Mouse (Mus musculus) intestine, postnatal 0 days (tissue): ENCODE measurements around the gene Apba1. TPM values are rescaled to one million over a fixed set of nuclear protein-coding genes. Genes with fewer than 3 reads are reported as not detected.

ENCODE experiments used
- ATAC-seq: fragments of 200-750 bp; cut with Nextera tagmentation; 2 replicates; pipeline ENCODE4 v1.8.0; 2017; ENCODE audit warnings: mild to moderate bottlenecking, moderate TSS enrichment, moderate library complexity
- H3K27ac ChIP-seq: fragments of 300-500 bp; sonication (generic); 2 replicates; pipeline ENCODE4 v1.5.1; 2014; ENCODE audit warnings: mild to moderate bottlenecking, low read depth, low read length, moderate library complexity
- H3K27me3 ChIP-seq: fragments of 300-500 bp; sonication (generic); replicated peaks from 2 replicates; pipeline ENCODE4 v1.6.1; 2014; ENCODE audit warnings: low read length, mixed read lengths; ENCODE audit not compliant: control insufficient read depth, insufficient read depth
- H3K36me3 ChIP-seq: fragments of 300-500 bp; sonication (generic); 2 replicates; pipeline ENCODE4 v1.6.1; 2014; ENCODE audit warnings: mild to moderate bottlenecking, moderate library complexity; ENCODE audit not compliant: control insufficient read depth, insufficient read depth
- H3K4me1 ChIP-seq: fragments of 300-500 bp; sonication (generic); replicated peaks from 2 replicates; pipeline ENCODE4 v1.6.1; 2014; ENCODE audit warnings: antibody characterized with exemption, low read length, mixed read lengths; ENCODE audit not compliant: control insufficient read depth, insufficient read depth
- H3K4me2 ChIP-seq: fragments of 300-500 bp; sonication (generic); replicated peaks from 2 replicates; pipeline ENCODE4 v1.6.1; 2014; ENCODE audit warnings: low read depth, mild to moderate bottlenecking, moderate library complexity
- H3K4me3 ChIP-seq: fragments of 300-500 bp; sonication (generic); 2 replicates; pipeline ENCODE4 v1.5.1; 2014; ENCODE audit warnings: low read depth, low read length
- H3K9ac ChIP-seq: fragments of 300-500 bp; sonication (generic); 2 replicates; pipeline ENCODE4 v1.6.1; 2014; ENCODE audit warnings: mild to moderate bottlenecking, low read depth, low read length
- H3K9me3 ChIP-seq: fragments of 300-500 bp; sonication (generic); 2 replicates; pipeline ENCODE4 v1.6.1; 2016; ENCODE audit warnings: mixed run types; ENCODE audit not compliant: control insufficient read depth
- CTCF ChIP-seq: sonication (generic); IDR thresholded peaks from 2 replicates; pipeline ENCODE4 v1.5.1; 2016; ENCODE audit warnings: low read depth, mild to moderate bottlenecking, control low read depth, antibody characterized with exemption, moderate library complexity
- WGBS: fragments of 180-500 bp; shearing (Covaris S2); extraction: QIAGEN DNeasy Blood & Tissue Kit; methylation state at CpG from one replicate; pipeline ENCODE4 v1.1.7; 2014; 5-methylcytosine and 5-hydroxymethylcytosine counted together
- polyA plus RNA-seq: library from polyadenylated mRNA; unstranded; fragments of >200 nt; fragmentation: Nextera tagmentation; extraction: Ambion mirVana; gene quantifications from 2 replicates; pipeline ENCODE4 v1.2.1, GENCODE M21; 2015

Apba1 gene
- polyA plus RNA-seq, 1 experiment from 2014 or later = 0.57 TPM

DNA sequence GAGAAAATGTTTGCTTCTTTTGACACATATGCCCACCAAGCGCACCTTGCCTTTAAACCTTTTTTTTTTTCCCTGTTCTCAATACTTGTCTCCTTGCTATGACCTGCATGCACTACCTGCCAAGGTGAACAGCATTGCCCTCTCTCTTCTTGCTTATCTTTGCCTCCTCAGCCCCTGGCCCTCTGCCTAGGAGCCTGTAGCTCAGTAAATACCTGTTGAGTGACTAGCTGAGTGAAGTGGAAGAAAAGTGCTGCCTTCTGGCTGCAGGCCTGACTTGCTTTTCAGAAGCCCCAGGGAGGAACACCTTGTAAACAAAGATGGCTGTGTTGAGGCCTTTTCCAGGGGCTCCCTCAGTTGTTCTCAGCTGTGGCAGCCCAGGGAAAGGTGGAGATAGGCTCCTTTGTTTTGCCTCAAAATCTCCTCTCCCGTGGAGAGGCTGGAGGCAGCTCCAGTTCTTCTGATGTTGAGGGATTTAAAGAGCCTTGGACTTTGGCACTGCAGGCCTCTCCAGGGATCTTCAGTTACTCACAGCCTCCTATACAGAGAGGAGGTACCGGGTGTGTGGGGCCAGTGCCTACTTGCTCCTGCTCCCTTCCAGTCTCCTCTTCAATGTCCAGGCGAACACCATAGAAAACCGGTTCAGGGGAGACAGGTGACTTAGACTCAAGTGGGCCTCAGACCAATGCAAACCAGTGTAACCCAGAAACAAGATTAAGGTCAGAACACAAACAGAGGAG is 209.6 kb downstream of the Apba1 start:
- H3K9ac ChIP-seq = no peak overlapping the region
- no peaks in the 10 kb centered on the region for H3K9me3 ChIP-seq
- H3K27me3 ChIP-seq = no peaks in the 10 kb centered on the region
- peak; percentile 66 for ATAC-seq
- no peaks in the 10 kb centered on the region for H3K4me1 ChIP-seq
- no peaks in the 10 kb centered on the region for H3K36me3 ChIP-seq
- no peak overlapping the region for H3K4me3 ChIP-seq
- no peak overlapping the region for H3K4me2 ChIP-seq
- no peak overlapping the region for H3K27ac ChIP-seq
- WGBS = 53% methylated on average over 5 of the region's 5 CpGs
- no peak for TF ChIP-seq CTCF

DNA sequence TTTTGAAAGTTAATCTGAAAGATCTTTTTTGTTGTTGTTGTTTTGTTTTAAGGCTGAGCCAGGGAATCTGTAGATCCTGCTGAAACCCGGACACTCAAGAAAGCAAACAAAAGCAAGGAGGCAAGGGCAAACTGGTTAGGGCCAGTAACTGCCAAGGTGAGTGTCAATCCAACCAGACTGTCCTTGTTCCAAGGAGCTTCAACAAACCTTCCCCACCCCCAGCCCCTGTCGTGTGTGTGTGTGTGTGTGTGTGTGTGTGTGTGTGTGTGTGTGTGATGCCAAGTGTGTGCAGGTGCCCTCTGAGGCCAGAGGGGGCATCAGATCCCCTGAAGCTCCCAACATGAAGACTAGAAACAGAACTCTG is 210.2 kb downstream of the Apba1 start:
- no peak overlapping the region for H3K4me3 ChIP-seq
- H3K4me2 ChIP-seq = no peak overlapping the region
- no peaks in the 10 kb centered on the region for H3K27me3 ChIP-seq
- no peaks in the 10 kb centered on the region for H3K36me3 ChIP-seq
- no peak for TF ChIP-seq CTCF
- H3K27ac ChIP-seq = no peak overlapping the region
- no peak for ATAC-seq
- no peak overlapping the region for H3K9ac ChIP-seq
- H3K9me3 ChIP-seq = no peaks in the 10 kb centered on the region
- 60% methylated on average over 2 of the region's 2 CpGs for WGBS
- H3K4me1 ChIP-seq = no peaks in the 10 kb centered on the region

DNA sequence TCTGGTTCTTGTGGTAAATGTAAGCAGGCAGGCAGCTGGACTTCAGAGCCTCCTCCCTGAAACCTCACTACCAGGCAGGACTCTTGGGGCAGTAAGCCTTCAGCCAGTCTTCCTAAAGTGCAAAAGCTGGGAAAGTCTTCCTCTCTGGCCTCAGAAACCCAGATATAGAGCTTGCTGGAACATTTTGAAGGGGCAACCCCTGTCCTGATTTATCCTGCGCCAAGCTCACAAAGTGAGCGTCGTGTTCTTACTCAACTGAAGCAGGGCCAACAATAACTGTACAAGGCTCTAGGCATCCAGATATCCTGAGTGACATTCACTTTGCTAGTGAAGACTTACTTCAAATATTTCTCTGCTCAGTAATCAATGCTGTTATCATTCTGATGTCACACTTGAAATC is 211.7 kb downstream of the Apba1 start:
- Histone ChIP-seq H3K9ac (no peak overlapping the region), H3K36me3 (no peaks in the 10 kb centered on the region), H3K4me1 (no peaks in the 10 kb centered on the region), H3K4me3 (no peak overlapping the region), H3K27me3 (no peaks in the 10 kb centered on the region), H3K4me2 (no peak overlapping the region), H3K27ac (no peak overlapping the region), H3K9me3 (no peaks in the 10 kb centered on the region)
- WGBS = 86% methylated on average over 3 of the region's 3 CpGs
- no peak for TF ChIP-seq CTCF
- no peak for ATAC-seq

DNA sequence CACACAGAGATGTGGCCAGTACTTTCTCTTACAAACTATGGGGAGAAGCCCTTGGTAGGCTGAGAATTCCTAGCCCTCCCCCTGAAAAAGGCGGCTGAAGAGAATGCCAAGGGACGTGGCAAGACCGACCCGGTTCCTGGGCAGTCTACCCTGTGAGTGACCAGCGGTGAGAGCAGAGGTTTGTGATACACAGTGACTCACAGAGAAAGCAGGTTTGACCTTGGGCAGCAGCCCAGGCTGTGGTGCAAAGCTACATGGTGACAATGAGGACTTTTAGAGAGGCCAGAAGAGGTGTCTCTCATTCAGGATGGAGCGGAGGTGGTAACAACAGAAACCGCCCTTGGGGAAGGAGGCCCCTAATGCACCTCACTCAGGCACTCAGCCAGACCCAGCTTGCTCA is 212.7 kb downstream of the Apba1 start:
- no peak overlapping the region for H3K4me3 ChIP-seq
- no peaks in the 10 kb centered on the region for H3K36me3 ChIP-seq
- H3K27ac ChIP-seq = no peak overlapping the region
- 95% methylated on average over 7 of the region's 7 CpGs for WGBS
- no peak for ATAC-seq
- no peaks in the 10 kb centered on the region for H3K4me1 ChIP-seq
- TF ChIP-seq CTCF = no peak
- H3K9me3 ChIP-seq = no peaks in the 10 kb centered on the region
- no peaks in the 10 kb centered on the region for H3K27me3 ChIP-seq
- no peak overlapping the region for H3K9ac ChIP-seq
- no peak overlapping the region for H3K4me2 ChIP-seq

DNA sequence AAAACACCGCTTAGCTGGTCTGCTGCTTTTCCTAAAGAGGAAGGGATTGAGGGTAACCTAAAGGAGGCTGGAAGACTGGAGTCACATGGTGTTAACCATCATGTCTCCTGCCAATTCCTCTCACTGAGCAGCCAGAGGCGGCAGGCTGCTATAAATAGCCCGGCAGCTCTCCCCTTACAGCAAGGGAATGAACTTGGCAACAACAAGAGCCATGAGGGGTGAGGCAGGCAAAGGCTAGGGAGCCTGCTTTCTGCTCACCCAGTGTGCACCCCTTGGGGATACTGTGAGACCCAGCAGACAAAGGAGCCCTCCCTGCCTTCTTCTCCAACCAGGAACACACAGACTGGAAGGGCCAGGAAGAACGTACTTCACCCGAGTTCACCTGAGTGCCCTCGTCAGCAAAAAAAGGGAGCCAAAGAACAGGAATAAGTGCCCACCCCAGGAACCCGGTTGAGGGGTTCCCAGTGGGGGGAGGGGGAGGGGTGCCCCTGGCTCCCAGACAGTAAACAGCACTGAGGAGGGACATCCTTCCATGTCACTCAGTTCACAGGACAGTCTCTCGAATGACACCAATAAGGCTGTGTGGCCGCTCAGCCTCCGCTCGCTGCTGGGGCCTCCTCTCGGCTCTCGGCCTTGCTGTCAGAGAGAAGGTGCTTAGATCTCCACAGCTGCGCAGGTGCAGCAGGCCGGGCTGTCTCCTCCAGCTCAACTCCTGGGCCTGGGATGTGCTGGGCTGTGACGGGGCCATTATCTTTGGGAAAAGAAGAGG is 214.4 kb downstream of the Apba1 start:
- H3K36me3 ChIP-seq = peaks cover 4% of the 10 kb centered on the region; the same call in 1 of the 2 replicates
- H3K27ac ChIP-seq = peak overlapping the region; percentile 21; the same call in 1 of the 2 replicates
- no peak overlapping the region for H3K9ac ChIP-seq
- ATAC-seq = no peak
- no peak overlapping the region for H3K4me2 ChIP-seq
- no peaks in the 10 kb centered on the region for H3K27me3 ChIP-seq
- no peaks in the 10 kb centered on the region for H3K9me3 ChIP-seq
- H3K4me1 ChIP-seq = no peaks in the 10 kb centered on the region
- TF ChIP-seq CTCF = peak; percentile 29; the same call in 1 of the 2 replicates
- no peak overlapping the region for H3K4me3 ChIP-seq
- WGBS = 77% methylated on average over 16 of the region's 16 CpGs

DNA sequence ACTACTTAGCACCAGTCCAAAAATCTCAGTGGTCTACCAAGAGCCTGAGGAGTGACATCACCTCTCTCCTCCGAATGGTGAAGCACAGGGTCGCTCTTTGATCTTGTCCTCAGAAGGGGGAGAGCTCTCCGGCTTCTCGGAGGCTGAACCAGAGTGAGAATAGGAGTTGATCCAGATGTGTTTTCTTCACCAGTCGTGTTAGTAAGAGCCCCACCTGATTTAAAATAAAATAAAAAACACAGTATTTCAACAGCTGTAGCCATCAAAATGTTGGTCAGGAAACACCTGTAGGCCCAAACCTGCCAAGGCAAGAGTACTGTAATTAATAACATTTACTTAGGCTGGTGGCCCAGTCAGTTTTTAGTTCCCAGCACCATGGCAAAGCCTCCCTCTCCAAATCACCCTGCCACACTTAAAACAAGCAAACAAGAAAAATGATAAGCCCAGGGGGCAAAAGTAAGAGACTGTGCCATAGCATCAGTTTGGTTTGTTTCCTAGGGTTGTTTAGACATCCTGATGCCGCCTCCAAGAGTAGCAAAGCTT is 219.3 kb downstream of the Apba1 start:
- no peak overlapping the region for H3K4me2 ChIP-seq
- no peaks in the 10 kb centered on the region for H3K9me3 ChIP-seq
- H3K27ac ChIP-seq = no peak overlapping the region
- no peak for TF ChIP-seq CTCF
- no peak overlapping the region for H3K9ac ChIP-seq
- H3K27me3 ChIP-seq = no peaks in the 10 kb centered on the region
- H3K4me1 ChIP-seq = no peaks in the 10 kb centered on the region
- no peak for ATAC-seq
- no peak overlapping the region for H3K4me3 ChIP-seq
- 71% methylated on average over 6 of the region's 6 CpGs for WGBS
- H3K36me3 ChIP-seq = peaks cover 4% of the 10 kb centered on the region; the same call in 1 of the 2 replicates
